Mouse (Mus musculus) gastrocnemius, postnatal 4 days (tissue): ENCODE measurements around the gene Hk1. TPM values are rescaled to one million over a fixed set of nuclear protein-coding genes. Genes with fewer than 3 reads are reported as not detected.
A peak's percentile ranks its signal among the peaks of the same experiment; 100 is the strongest.

Experiments used
- DNase-seq, 2 experiments: peaks; one replicate each; pipeline ENCODE4 v3.0.0; 2021 to 2022; ENCODE audit warnings: low spot score in 2 of 2, mixed read lengths in 2 of 2
- total RNA-seq, 2 experiments: library from RNA; stranded (reverse); gene quantifications; 2 replicates each; pipeline ENCODE4 v1.2.3; 2021

Gene Hk1
- total RNA-seq, 2 experiments from 2014 or later: 26.1 to 27.2 TPM

GRCm38 (mm10) chr10:62342512-62342911 lies 37.2 kb downstream of the Hk1 start:
- no peak for DNase-seq

- no peak for DNase-seq
These were observed 37.8 kb downstream of the Hk1 start for GRCm38 (mm10) chr10:62341956-62342355.

DNA sequence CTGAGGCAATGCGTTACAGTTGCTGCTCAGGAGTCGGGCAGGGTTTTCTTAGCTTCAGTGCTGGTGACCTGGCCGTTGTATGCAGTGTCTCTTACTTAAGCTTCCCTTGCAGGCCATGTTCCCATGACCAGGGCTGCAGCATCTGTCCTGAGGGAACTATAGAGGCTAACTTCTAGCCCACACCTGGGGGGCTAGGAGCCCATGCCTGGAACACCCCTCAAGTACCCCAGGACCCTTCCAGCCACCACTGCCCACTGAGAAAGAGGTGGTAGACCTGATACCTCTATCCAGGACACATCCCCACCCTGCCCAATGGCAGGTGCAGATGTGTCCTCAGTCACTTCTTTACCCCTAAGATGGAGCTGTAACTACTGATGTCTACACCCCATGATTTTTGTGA lies 38.7 kb downstream of the Hk1 start:
- no peak for DNase-seq

- peak; percentile 95 to 98 for DNase-seq
These were observed 39.5 kb downstream of the Hk1 start for GRCm38 (mm10) chr10:62340095-62340731.

DNA sequence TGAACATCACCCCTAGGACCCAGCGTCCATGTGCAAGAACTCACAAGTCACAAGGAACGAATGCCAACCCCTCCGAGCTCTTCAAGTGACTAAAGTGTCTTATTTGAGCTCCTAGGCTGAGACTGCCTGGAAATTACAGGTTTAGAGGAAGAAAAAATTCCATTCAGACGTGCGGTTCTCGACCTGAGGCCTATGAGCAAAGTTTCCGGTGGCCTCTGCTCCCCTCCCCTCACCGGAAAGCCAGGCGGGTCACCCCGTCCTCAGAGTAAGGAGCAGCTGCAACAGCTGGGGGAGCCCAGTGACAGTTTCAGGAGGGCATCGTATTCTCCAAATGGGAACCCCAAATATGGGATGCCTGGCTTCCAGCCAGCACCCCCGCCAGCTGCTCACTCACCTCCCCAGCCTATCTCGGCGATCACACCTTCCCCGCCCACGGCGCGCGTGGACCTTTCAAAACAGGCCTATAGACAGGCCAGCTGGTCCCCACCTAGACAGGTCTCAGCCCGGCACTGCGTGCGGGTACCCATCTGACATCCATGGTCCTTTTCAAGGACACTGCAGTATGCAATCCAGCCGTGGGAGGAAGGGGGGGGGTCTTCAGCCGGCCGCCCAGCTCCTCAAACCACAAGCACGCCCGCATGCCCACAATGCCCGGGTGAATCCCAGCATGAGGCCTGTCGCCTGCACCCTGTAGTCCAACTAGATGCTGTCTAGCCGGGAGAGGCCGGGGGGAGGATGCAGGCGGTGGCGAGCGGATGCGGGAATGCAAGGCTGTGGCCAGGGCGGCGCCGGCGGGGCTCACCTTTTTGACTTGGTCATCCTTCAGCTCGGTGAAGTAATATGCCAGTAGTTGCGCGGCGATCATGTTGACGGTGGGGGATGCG lies 40.3 kb downstream of the Hk1 start:
- peak; percentile 30 to 47 for DNase-seq

DNA sequence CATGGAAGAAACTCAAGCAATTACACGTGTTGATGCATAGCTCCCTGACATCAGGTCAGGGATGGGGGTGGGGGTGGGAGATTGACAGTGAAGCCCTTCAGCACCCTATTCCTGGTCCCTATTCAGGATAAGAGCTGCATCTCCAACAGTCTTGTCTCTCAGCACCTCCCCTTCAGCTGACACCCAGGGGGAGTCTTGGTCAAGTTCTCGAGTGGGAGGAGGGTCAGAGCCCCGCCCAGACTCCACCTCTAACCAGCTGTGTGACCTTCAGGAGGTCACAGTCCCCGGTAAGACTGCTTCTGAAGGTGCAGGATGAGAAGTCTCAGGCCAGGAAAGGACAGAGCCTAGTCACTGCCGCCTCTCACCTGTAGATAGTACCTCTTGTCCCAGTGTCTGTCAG lies 41.1 kb downstream of the Hk1 start:
- no peak for DNase-seq

GRCm38 (mm10) chr10:62338176-62338575 lies 41.5 kb downstream of the Hk1 start:
- no peak for DNase-seq

GRCm38 (mm10) chr10:62336601-62337578 lies 42.8 kb downstream of the Hk1 start:
- DNase-seq: no peak

DNA sequence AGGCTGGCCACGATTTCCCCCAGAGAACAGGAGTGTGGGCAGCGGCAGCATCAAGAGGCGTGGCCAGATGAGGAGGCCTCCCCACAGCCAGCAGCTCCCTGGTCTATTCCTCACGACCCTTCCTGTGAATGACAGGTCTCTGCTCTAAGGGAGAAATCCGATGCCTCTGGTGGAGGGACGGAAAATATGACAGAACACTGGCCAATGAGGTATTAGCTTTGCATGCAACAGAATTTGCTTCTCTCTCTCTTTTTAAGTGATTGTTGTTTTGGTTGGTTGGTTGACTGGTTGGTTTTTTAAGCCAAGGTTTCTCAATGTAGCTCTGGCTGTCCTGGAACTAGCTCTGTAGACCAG lies 44.3 kb downstream of the Hk1 start:
- DNase-seq: no peak

GRCm38 (mm10) chr10:62334686-62335422 lies 44.9 kb downstream of the Hk1 start:
- no peak for DNase-seq

DNA sequence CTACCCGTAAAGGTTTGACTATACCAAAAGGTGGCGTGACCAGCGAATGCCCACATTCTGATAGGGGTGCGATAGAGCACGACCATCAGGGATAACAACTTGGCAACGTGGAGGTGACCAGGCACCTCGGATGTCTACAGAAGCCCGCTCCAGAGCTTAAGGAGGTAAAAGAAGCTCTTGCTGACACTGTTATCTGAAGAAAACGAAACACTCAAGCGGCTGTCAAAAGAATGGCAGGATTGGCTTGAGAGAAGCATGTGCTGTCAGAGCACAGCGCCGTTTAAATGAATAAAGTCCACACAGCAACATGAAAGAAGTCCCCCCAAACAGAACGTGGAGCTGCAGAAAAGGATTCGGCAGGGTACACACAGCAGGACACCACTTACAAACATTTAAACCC lies 46.4 kb downstream of the Hk1 start:
- no peak for DNase-seq

- no peak for DNase-seq
These were observed 47.2 kb downstream of the Hk1 start for GRCm38 (mm10) chr10:62332514-62332913.

DNA sequence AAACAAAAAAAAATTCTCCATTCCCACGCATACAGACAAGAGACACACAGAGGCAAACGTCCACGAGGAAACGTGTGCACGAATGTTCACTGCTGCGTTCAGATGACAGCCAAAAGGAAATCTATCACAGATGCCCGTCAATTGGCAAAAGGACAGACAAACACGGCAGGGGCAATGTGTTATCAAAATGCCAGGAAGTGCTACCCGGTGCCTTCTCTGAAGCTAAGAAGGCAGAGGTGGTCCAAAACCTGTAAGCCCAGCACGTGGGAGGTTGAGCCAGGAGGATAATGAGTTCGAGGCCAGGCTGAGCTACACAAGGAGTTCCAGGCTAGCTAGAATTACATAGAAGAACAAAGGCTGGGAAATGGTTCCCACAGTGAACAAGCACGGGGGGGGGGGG lies 47.9 kb downstream of the Hk1 start:
- no peak for DNase-seq

GRCm38 (mm10) chr10:62331296-62331695 lies 48.4 kb downstream of the Hk1 start:
- DNase-seq: no peak

GRCm38 (mm10) chr10:62329846-62330245 lies 49.9 kb downstream of the Hk1 start:
- DNase-seq: no peak

- DNase-seq: no peak
These were observed 50.8 kb downstream of the Hk1 start for GRCm38 (mm10) chr10:62328886-62329412.

DNA sequence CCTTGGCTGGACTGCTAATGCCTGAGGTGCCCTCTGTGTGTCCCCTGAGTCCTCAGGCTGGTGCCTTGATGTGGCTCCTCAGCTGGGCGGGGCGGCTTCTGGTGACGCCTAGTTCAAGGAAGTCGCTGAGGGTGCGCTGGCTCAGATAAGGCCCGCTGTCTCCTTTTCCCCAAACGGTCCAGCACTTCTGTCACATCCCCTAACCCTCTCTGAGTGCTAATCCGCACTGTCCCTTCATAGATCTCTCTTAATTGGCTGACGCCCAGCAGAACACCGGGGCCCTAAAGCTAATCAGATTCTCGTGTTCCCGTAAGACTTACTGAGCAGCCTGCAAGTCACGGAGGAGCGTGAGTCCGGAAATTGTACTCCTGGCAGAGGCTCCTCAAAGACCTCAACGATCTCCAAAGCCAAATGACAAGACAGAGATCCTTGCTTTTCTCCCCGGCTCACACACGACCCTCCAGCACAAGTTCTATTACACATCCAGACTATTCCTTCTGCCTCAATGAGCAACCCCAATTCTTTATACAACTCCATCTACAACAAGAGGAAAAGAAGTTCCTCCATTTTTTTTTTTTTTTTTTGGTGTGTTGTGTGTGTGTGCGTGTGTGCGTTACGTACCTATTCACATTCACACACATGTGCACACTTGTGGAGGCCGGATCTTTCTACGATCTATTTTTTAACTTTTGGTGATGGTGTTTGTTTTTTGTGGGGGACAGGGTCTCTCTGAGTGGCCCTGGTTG lies 52.0 kb downstream of the Hk1 start:
- no peak for DNase-seq

DNA sequence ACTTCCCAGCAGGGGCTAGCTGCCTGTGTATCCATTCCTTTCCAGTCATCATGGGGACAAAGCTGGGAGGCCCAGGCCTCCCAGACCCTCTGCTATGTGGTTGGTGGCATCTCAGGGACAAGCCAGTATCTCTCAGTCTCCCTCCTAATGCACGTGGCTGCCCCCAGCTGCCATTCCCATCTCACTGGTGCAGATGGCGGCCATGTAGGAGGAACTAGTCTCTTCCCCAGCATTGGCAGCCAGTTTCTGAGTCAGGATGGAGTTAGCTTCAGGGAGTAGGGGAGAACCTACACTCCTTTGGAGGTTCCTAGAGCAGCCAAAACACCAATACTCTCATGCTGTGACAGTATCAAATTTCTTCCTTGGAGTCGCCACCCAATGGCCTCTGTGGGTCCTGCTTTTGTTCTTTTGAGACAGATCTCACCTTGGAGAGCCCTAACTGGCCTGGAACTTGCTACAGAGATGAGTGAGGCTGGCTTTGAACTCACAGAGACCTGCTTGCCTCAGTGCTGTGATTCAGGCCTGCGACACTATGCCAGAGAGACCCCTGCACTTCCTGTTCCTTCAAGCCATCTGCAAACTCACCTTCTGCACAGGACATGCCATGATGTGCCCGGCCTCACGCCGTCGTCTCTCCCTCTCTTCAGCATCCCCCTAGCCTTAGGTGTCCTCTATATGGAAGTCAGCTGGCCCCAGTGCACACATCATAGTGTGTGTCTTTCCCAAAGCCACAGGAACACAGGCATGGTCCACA lies 52.7 kb downstream of the Hk1 start:
- no peak for DNase-seq

GRCm38 (mm10) chr10:62326002-62326401 lies 53.7 kb downstream of the Hk1 start:
- no peak for DNase-seq
